Mouse (Mus musculus): ENCODE data around the gene Arid2. TPM values are rescaled to one million over a fixed set of nuclear protein-coding genes. Genes with fewer than 3 reads are reported as not detected.

Arid2 gene
- polyA plus RNA-seq, 1 experiment, result 12.1 TPM

GRCm38 (mm10) chr15:96377263-96377662 is 89.9 kb downstream of the Arid2 start:
- 34% methylated on average over 5 of the region's 5 CpGs for WGBS
- peaks cover 16% of the 10 kb centered on the region for H3K36me3 ChIP-seq (ENCODE audit: control insufficient read depth, insufficient read depth, low read length)
- H3K4me3 ChIP-seq (ENCODE audit: extremely low read depth, insufficient read depth, insufficient read length), result no peak overlapping the region
- DNase-seq (ENCODE audit: low read depth in 1 of 2, low spot score in 2 of 2), result no peak
- no peaks in the 10 kb centered on the region for H3K4me1 ChIP-seq (ENCODE audit: control insufficient read depth, insufficient read depth, insufficient read length)
- H3K27me3 ChIP-seq (ENCODE audit: control insufficient read depth, insufficient read depth, low read length), result no peaks in the 10 kb centered on the region
- no peak for TF ChIP-seq POLR2A (IDR thresholded peaks at IDR 0.05; ENCODE audit: low read depth, low read length)
- TF ChIP-seq CTCF (IDR thresholded peaks at IDR 0.05; ENCODE audit: extremely low read depth, insufficient read depth, insufficient read length, insufficient replicate concordance), result no peak
- no peak overlapping the region for H3K27ac ChIP-seq (ENCODE audit: insufficient read depth, low read length)

- no peak for DNase-seq (ENCODE audit: low read depth in 1 of 2, low spot score in 2 of 2)
- Histone ChIP-seq H3K27me3 (ENCODE audit: control insufficient read depth, insufficient read depth, low read length) (no peaks in the 10 kb centered on the region), H3K4me3 (ENCODE audit: extremely low read depth, insufficient read depth, insufficient read length) (no peak overlapping the region), H3K36me3 (ENCODE audit: control insufficient read depth, insufficient read depth, low read length) (peaks cover 16% of the 10 kb centered on the region), H3K27ac (ENCODE audit: insufficient read depth, low read length) (no peak overlapping the region), H3K4me1 (ENCODE audit: control insufficient read depth, insufficient read depth, insufficient read length) (no peaks in the 10 kb centered on the region)
- TF ChIP-seq POLR2A (IDR thresholded peaks at IDR 0.05; ENCODE audit: low read depth, low read length) (no peak), CTCF (IDR thresholded peaks at IDR 0.05; ENCODE audit: extremely low read depth, insufficient read depth, insufficient read length, insufficient replicate concordance) (no peak)
- 93% methylated on average over 7 of the region's 7 CpGs for WGBS
Measured at GRCm38 (mm10) chr15:96377701-96378100, 90.4 kb downstream of the Arid2 start.

- H3K36me3 ChIP-seq (ENCODE audit: control insufficient read depth, insufficient read depth, low read length), result peaks cover 18% of the 10 kb centered on the region
Measured at GRCm38 (mm10) chr15:96382223-96382622, 94.9 kb downstream of the Arid2 start.

GRCm38 (mm10) chr15:96388565-96388964 is 101.2 kb downstream of the Arid2 start:
- 95% methylated on average over 1 of the region's 1 CpGs for WGBS
- H3K27ac ChIP-seq (ENCODE audit: insufficient read depth, low read length), result no peak overlapping the region
- DNase-seq (ENCODE audit: low read depth in 1 of 2, low spot score in 2 of 2), result no peak
- peaks cover 18% of the 10 kb centered on the region for H3K36me3 ChIP-seq (ENCODE audit: control insufficient read depth, insufficient read depth, low read length)
- H3K27me3 ChIP-seq (ENCODE audit: control insufficient read depth, insufficient read depth, low read length), result no peaks in the 10 kb centered on the region
- no peaks in the 10 kb centered on the region for H3K4me1 ChIP-seq (ENCODE audit: control insufficient read depth, insufficient read depth, insufficient read length)
- H3K4me3 ChIP-seq (ENCODE audit: extremely low read depth, insufficient read depth, insufficient read length), result no peak overlapping the region
- TF ChIP-seq CTCF (IDR thresholded peaks at IDR 0.05; ENCODE audit: extremely low read depth, insufficient read depth, insufficient read length, insufficient replicate concordance) (no peak), POLR2A (IDR thresholded peaks at IDR 0.05; ENCODE audit: low read depth, low read length) (no peak)

More at GRCm38 (mm10) chr15:96382223-96382622, 94.9 kb downstream of the Arid2 start:
- no peak overlapping the region for H3K27ac ChIP-seq (ENCODE audit: insufficient read depth, low read length)
- no peaks in the 10 kb centered on the region for H3K27me3 ChIP-seq (ENCODE audit: control insufficient read depth, insufficient read depth, low read length)
- DNase-seq (ENCODE audit: low read depth in 1 of 2, low spot score in 2 of 2), result no peak
- 96% methylated on average over 11 of the region's 11 CpGs for WGBS
- no peak for TF ChIP-seq POLR2A (IDR thresholded peaks at IDR 0.05; ENCODE audit: low read depth, low read length)
- TF ChIP-seq CTCF (IDR thresholded peaks at IDR 0.05; ENCODE audit: extremely low read depth, insufficient read depth, insufficient read length, insufficient replicate concordance), result no peak
- no peak overlapping the region for H3K4me3 ChIP-seq (ENCODE audit: extremely low read depth, insufficient read depth, insufficient read length)
- no peaks in the 10 kb centered on the region for H3K4me1 ChIP-seq (ENCODE audit: control insufficient read depth, insufficient read depth, insufficient read length)

GRCm38 (mm10) chr15:96392878-96393277 is 105.6 kb downstream of the Arid2 start:
- Histone ChIP-seq H3K4me1 (ENCODE audit: control insufficient read depth, insufficient read depth, insufficient read length) (no peaks in the 10 kb centered on the region), H3K4me3 (ENCODE audit: extremely low read depth, insufficient read depth, insufficient read length) (no peak overlapping the region), H3K27ac (ENCODE audit: insufficient read depth, low read length) (no peak overlapping the region), H3K36me3 (ENCODE audit: control insufficient read depth, insufficient read depth, low read length) (peaks cover 23% of the 10 kb centered on the region), H3K27me3 (ENCODE audit: control insufficient read depth, insufficient read depth, low read length) (no peaks in the 10 kb centered on the region)
- DNase-seq (ENCODE audit: low read depth in 1 of 2, low spot score in 2 of 2), result no peak
- TF ChIP-seq POLR2A (IDR thresholded peaks at IDR 0.05; ENCODE audit: low read depth, low read length), result no peak
- no peak for TF ChIP-seq CTCF (IDR thresholded peaks at IDR 0.05; ENCODE audit: extremely low read depth, insufficient read depth, insufficient read length, insufficient replicate concordance)
- WGBS, result 96% methylated on average over 3 of the region's 3 CpGs

- no peak for DNase-seq (ENCODE audit: low read depth in 1 of 2, low spot score in 2 of 2)
- peaks cover 22% of the 10 kb centered on the region for H3K36me3 ChIP-seq (ENCODE audit: control insufficient read depth, insufficient read depth, low read length)
- H3K27me3 ChIP-seq (ENCODE audit: control insufficient read depth, insufficient read depth, low read length), result no peaks in the 10 kb centered on the region
- WGBS, result 95% methylated on average over 6 of the region's 6 CpGs
- TF ChIP-seq CTCF (IDR thresholded peaks at IDR 0.05; ENCODE audit: extremely low read depth, insufficient read depth, insufficient read length, insufficient replicate concordance) (no peak), POLR2A (IDR thresholded peaks at IDR 0.05; ENCODE audit: low read depth, low read length) (no peak)
- no peaks in the 10 kb centered on the region for H3K4me1 ChIP-seq (ENCODE audit: control insufficient read depth, insufficient read depth, insufficient read length)
- no peak overlapping the region for H3K27ac ChIP-seq (ENCODE audit: insufficient read depth, low read length)
- no peak overlapping the region for H3K4me3 ChIP-seq (ENCODE audit: extremely low read depth, insufficient read depth, insufficient read length)
Measured at GRCm38 (mm10) chr15:96395071-96395470, 107.8 kb downstream of the Arid2 start.

GRCm38 (mm10) chr15:96396641-96397344 is 109.5 kb downstream of the Arid2 start:
- no peak overlapping the region for H3K27ac ChIP-seq (ENCODE audit: insufficient read depth, low read length)
- WGBS, result 87% methylated on average over 8 of the region's 8 CpGs
- H3K27me3 ChIP-seq (ENCODE audit: control insufficient read depth, insufficient read depth, low read length), result no peaks in the 10 kb centered on the region
- H3K36me3 ChIP-seq (ENCODE audit: control insufficient read depth, insufficient read depth, low read length), result peaks cover 17% of the 10 kb centered on the region
- H3K4me3 ChIP-seq (ENCODE audit: extremely low read depth, insufficient read depth, insufficient read length), result no peak overlapping the region
- H3K4me1 ChIP-seq (ENCODE audit: control insufficient read depth, insufficient read depth, insufficient read length), result no peaks in the 10 kb centered on the region
- DNase-seq (ENCODE audit: low read depth in 1 of 2, low spot score in 2 of 2), result no peak
- TF ChIP-seq POLR2A (IDR thresholded peaks at IDR 0.05; ENCODE audit: low read depth, low read length) (no peak), CTCF (IDR thresholded peaks at IDR 0.05; ENCODE audit: extremely low read depth, insufficient read depth, insufficient read length, insufficient replicate concordance) (no peak)
